Mouse (Mus musculus) heart, adult 10 weeks (tissue): ENCODE data around the gene Zfp212. TPM values are rescaled to one million over a fixed set of nuclear protein-coding genes. Genes with fewer than 3 reads are reported as not detected.

Experiments
- polyA plus RNA-seq: library from polyadenylated mRNA; stranded (reverse); fragments of 350-450 nt; fragmentation: Illumina TruSeq; extraction: RNeasy Lipid Tissue Mini Kit (QIAGEN cat#74804); gene quantifications from one replicate; pipeline ENCODE4 v1.2.3, GENCODE M21; 2014; ENCODE audit warnings: low read depth, low replicate concordance

The Zfp212 gene
- polyA plus RNA-seq, result 6.6 TPM

DNA sequence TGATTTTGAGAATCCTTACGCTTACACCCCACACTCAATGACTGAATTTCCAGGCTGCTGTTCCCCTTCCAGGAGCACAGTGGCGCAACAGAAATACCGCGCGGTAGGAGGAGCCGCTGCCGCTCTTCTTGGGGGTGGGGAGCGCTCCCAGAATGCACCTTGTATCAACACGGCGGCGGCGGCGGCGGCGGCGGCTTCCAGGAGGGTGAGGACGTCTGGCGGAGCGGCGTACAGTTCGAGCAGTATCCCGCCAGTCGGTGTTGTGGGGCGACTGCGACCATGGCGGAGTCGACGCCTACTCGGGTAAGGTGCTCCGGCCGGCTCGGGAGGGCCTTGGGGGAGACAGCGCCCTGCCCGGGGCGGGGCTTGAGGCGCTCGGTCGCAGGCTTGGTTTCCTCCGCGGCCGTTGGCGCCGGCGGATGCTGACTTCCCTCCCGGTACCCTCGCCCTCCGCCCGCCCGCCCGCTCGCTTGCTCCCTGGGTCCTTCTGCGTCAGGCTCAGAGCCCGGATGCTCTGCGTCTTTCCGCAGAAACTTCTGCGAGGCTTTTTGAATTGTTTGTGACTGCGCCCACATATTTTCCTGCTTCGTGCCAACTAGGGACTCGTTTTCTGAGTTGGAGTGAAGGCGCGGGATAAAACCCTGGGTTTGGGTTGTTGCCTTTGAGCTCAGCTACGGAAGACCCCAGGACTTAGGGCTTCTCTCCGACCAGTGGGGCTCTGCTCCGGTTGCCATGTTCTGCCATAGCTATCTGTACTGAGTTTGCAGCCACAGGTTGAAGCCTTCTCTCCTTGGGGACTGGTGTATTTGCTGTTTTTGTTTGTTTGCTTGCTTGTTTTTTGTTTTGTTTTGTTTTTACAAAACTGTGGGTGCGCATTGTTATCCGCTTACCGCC lies at the start of gene Zfp212:
TSS of gene Zfp212 (plus strand) at position 30 of the 894 bp plus-strand sequence.

DNA sequence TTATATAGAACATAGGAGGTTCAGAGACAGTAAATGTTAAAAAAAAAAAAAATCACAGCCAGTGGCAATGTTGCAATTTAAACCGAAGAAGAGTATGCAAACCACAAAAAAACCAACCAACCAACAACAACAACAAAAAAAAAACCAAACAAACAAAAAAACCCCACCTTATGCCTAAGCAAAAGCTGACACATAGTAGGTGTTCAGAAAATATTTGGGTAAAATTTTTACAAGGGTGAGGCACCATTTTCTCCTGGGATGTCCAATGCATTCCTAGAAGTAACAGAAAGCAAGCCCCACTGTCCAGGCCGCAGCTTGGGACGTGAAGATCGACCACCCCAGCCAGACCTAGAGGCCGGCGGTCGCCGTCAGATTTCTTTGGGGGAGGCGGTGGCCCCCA lies 43.2 kb upstream of the Zfp212 start, which contains the start of gene Zfp282:
TSS of gene Zfp282 (plus strand) at position 147 of the 400 bp plus-strand sequence.

DNA sequence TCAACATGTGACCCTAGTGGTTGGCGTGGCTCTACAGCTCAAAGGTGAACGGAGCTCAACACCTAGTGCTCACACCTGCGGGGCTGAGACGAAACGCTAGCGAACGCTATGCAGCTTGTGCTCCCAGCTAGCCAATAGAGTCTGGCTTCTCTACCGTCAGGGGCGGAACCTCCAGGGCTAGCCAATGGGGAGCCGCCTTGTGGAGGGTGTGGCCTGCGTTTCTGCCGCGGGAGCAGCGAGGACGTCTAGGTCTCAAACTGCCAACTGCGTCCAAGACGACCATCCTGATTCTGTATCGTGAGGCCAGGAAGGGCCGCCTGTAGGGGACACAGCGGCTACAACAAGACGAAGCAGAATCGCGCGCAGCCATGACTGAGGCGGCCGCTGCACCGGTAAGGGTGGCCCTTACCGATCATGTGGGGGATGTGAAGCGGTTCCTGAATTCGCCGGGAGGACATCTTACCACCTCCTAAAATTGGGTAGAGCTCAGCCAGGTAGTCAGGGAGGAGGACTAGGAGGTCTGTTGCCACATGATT lies 33.0 kb downstream of the Zfp212 start, which contains the start of gene Zfp956:
TSS of gene Zfp956 (plus strand) at position 200 of the 536 bp plus-strand sequence.

Other genes with a start within 250 kb of the Zfp212 start
- 27.9 TPM for gene Pdia4, start 107.0 kb upstream of the Zfp212 start, polyA plus RNA-seq
- 0.73 TPM for gene Zfp786, start 89.6 kb upstream of the Zfp212 start, polyA plus RNA-seq
- gene Zfp398, start 84.8 kb upstream of the Zfp212 start, polyA plus RNA-seq, result 5.3 TPM
- 2.6 TPM for gene Zfp282, start 43.3 kb upstream of the Zfp212 start, polyA plus RNA-seq
- gene Zfp956, start 32.9 kb downstream of the Zfp212 start, polyA plus RNA-seq, result 1.8 TPM
- gene Zfp777, start 128.4 kb downstream of the Zfp212 start, polyA plus RNA-seq, result 9.2 TPM
- gene Zfp746, start 166.1 kb downstream of the Zfp212 start, polyA plus RNA-seq, result 7.7 TPM